Mouse (Mus musculus) heart, embryonic 13.5 days (tissue): ENCODE measurements around the gene Defb42. TPM values are rescaled to one million over a fixed set of nuclear protein-coding genes. Genes with fewer than 3 reads are reported as not detected.

Source experiments
- ATAC-seq: fragments of 200-750 bp; cut with Nextera tagmentation; 2 replicates; pipeline ENCODE4 v1.8.0; 2017; ENCODE audit warnings: moderate TSS enrichment; ENCODE audit not compliant: insufficient number of reproducible peaks, low FRiP score, low TSS enrichment; ENCODE audit errors: extremely low read depth
- H3K27ac ChIP-seq: fragments of 300-500 bp; sonication (generic); replicated peaks from 2 replicates; pipeline ENCODE4 v1.5.1; 2015; ENCODE audit warnings: moderate library complexity, mild to moderate bottlenecking, inconsistent platforms
- H3K27me3 ChIP-seq: fragments of 300-500 bp; sonication (generic); replicated peaks from 2 replicates; pipeline ENCODE4 v1.6.1; 2015; ENCODE audit warnings: mild to moderate bottlenecking, inconsistent platforms
- H3K36me3 ChIP-seq: fragments of 300-500 bp; sonication (generic); 2 replicates; pipeline ENCODE4 v1.6.1; 2015; ENCODE audit warnings: mild to moderate bottlenecking, inconsistent platforms
- H3K4me1 ChIP-seq: fragments of 300-500 bp; sonication (generic); 2 replicates; pipeline ENCODE4 v1.6.1; 2015; ENCODE audit warnings: inconsistent platforms
- H3K4me2 ChIP-seq: fragments of 300-500 bp; sonication (generic); 2 replicates; pipeline ENCODE4 v1.6.1; 2015; ENCODE audit warnings: inconsistent platforms, mild to moderate bottlenecking, moderate library complexity
- H3K4me3 ChIP-seq: fragments of 300-500 bp; sonication (generic); 2 replicates; pipeline ENCODE4 v1.5.1; 2015; ENCODE audit warnings: moderate library complexity, mild to moderate bottlenecking, inconsistent platforms
- H3K9ac ChIP-seq: fragments of 300-500 bp; sonication (generic); 2 replicates; pipeline ENCODE4 v1.6.1; 2015; ENCODE audit warnings: inconsistent platforms, mild to moderate bottlenecking, moderate library complexity
- H3K9me3 ChIP-seq: fragments of 300-500 bp; sonication (generic); 2 replicates; pipeline ENCODE4 v1.6.1; 2016; ENCODE audit warnings: inconsistent platforms
- WGBS: fragments of 180-500 bp; shearing (Covaris S2); methylation state at CpG from one replicate; pipeline ENCODE4 v1.1.7; 2015; ENCODE audit warnings: mixed read lengths; 5-methylcytosine and 5-hydroxymethylcytosine counted together
- polyA plus RNA-seq: library from polyadenylated mRNA; unstranded; fragments of >200 nt; fragmentation: Nextera tagmentation; extraction: Ambion mirVana; gene quantifications from 2 replicates; pipeline ENCODE4 v1.2.1, GENCODE M21; 2015

The Defb42 gene
- polyA plus RNA-seq, 1 experiment from 2014 or later: 3.1 TPM

- Histone ChIP-seq H3K9ac (peak overlapping the region; percentile 50; the same call in 1 of the 2 replicates), H3K27ac (peak overlapping the region; percentile 78), H3K9me3 (no peaks in the 10 kb centered on the region), H3K4me3 (no peak overlapping the region), H3K36me3 (no peaks in the 10 kb centered on the region), H3K4me2 (peak overlapping the region; percentile 13; the same call in 1 of the 2 replicates), H3K27me3 (no peaks in the 10 kb centered on the region), H3K4me1 (peaks cover 59% of the 10 kb centered on the region)
- ATAC-seq: peak; percentile 47; the same call in 1 of the 2 replicates
- 12% methylated on average over 2 of the region's 2 CpGs for WGBS
Measured at GRCm38 (mm10) chr14:63062184-63062583, 15.4 kb downstream of the Defb42 start.

- Histone ChIP-seq H3K4me2 (no peak overlapping the region), H3K27me3 (no peaks in the 10 kb centered on the region), H3K27ac (no peak overlapping the region), H3K4me1 (peaks cover 82% of the 10 kb centered on the region), H3K9me3 (no peaks in the 10 kb centered on the region), H3K36me3 (no peaks in the 10 kb centered on the region), H3K9ac (no peak overlapping the region), H3K4me3 (no peak overlapping the region)
- ATAC-seq: no peak
- 78% methylated on average over 5 of the region's 5 CpGs for WGBS
Measured at GRCm38 (mm10) chr14:63065391-63065790, 18.6 kb downstream of the Defb42 start.

- Histone ChIP-seq H3K36me3 (no peaks in the 10 kb centered on the region), H3K9ac (peak overlapping the region; percentile 70), H3K9me3 (no peaks in the 10 kb centered on the region), H3K4me2 (peak overlapping the region; percentile 62), H3K4me3 (peak overlapping the region; percentile 33), H3K27ac (peak overlapping the region; percentile 95), H3K4me1 (peaks cover 76% of the 10 kb centered on the region), H3K27me3 (no peaks in the 10 kb centered on the region)
- no peak for ATAC-seq
- WGBS: 9% methylated on average over 16 of the region's 16 CpGs
Measured at GRCm38 (mm10) chr14:63066630-63067310, 20.0 kb downstream of the Defb42 start.

- Histone ChIP-seq H3K4me3 (peak overlapping the region; percentile 22), H3K4me1 (peaks cover 75% of the 10 kb centered on the region), H3K4me2 (peak overlapping the region; percentile 62), H3K36me3 (no peaks in the 10 kb centered on the region), H3K9me3 (no peaks in the 10 kb centered on the region), H3K9ac (peak overlapping the region; percentile 70), H3K27me3 (no peaks in the 10 kb centered on the region), H3K27ac (peak overlapping the region; percentile 95)
- ATAC-seq: peak; percentile 84
- WGBS: under 1% methylated on average over 15 of the region's 15 CpGs
Measured at GRCm38 (mm10) chr14:63067708-63068107, 20.9 kb downstream of the Defb42 start.

Other genes with a start within 250 kb of the Defb42 start
- 3.7 and 4.0 TPM in 2 replicates for gene Wdfy2, start 209.3 kb upstream of the Defb42 start, polyA plus RNA-seq
- not detected in 2 replicates for gene Defb48, start 62.5 kb upstream of the Defb42 start, polyA plus RNA-seq
- gene Defb47, start 48.9 kb upstream of the Defb42 start, polyA plus RNA-seq: not detected in 2 replicates
- not detected in 2 replicates for gene Defb43, start 35.2 kb upstream of the Defb42 start, polyA plus RNA-seq
- not detected in 2 replicates for gene Defb30, start 3.0 kb downstream of the Defb42 start, polyA plus RNA-seq